Mouse (Mus musculus): ENCODE results near the gene Sox13. TPM values are rescaled to one million over a fixed set of nuclear protein-coding genes. Genes with fewer than 3 reads are reported as not detected.
A peak's percentile ranks its signal among the peaks of the same experiment; 100 is the strongest.

Gene Sox13
- total and polyA plus RNA-seq, 3 experiments = 0.03 TPM; not detected in 2

- no peak overlapping the region for H3K4me3 ChIP-seq (ENCODE audit: control insufficient read depth in 1 of 2, insufficient read depth in 1 of 2, low read depth in 2 of 2, low read length in 2 of 2)
- DNase-seq (ENCODE audit: low read depth, low spot score) = no peak
- H3K27ac ChIP-seq (ENCODE audit: control insufficient read depth, low read depth, low read length) = no peak overlapping the region
- no peak overlapping the region for H3K9ac ChIP-seq (ENCODE audit: control insufficient read depth, low read depth, low read length, poor library complexity, severe bottlenecking)
- TF ChIP-seq SMC3 (IDR thresholded peaks at IDR 0.05; ENCODE audit: low read depth, low read length) = no peak
- no peak for TF ChIP-seq TAL1 (IDR thresholded peaks at IDR 0.05; ENCODE audit: low read length)
- no peak for TF ChIP-seq POLR2A (IDR thresholded peaks at IDR 0.05; ENCODE audit: control insufficient read depth in 1 of 2, insufficient read depth in 1 of 2, low read depth in 1 of 2, low read length in 2 of 2, poor library complexity in 1 of 2)
- TF ChIP-seq NRF1 (IDR thresholded peaks at IDR 0.05; ENCODE audit: insufficient read depth, low read depth, low read length, poor library complexity, severe bottlenecking) = no peak
- TF ChIP-seq TBP (IDR thresholded peaks at IDR 0.05; ENCODE audit: low read depth, low read length) = no peak
- no peak for TF ChIP-seq ELF1 (IDR thresholded peaks at IDR 0.05; ENCODE audit: low read depth, low read length)
- TF ChIP-seq BHLHE40 (IDR thresholded peaks at IDR 0.05; ENCODE audit: borderline replicate concordance, low read depth, low read length) = no peak
- no peak for TF ChIP-seq HCFC1 (IDR thresholded peaks at IDR 0.05; ENCODE audit: low read depth, low read length)
- no peak for TF ChIP-seq MYB (IDR thresholded peaks at IDR 0.05; ENCODE audit: low read depth, low read length)
- no peak for TF ChIP-seq USF1 (IDR thresholded peaks at IDR 0.05; ENCODE audit: low read depth, low read length)
- no peak for TF ChIP-seq POLR2AphosphoS5 (IDR thresholded peaks at IDR 0.05; ENCODE audit: borderline replicate concordance, low read depth, low read length)
- TF ChIP-seq MAX (IDR thresholded peaks at IDR 0.05; ENCODE audit: low read length) = no peak
- no peak for TF ChIP-seq SIN3A (IDR thresholded peaks at IDR 0.05; ENCODE audit: low read length)
- TF ChIP-seq CTCF (IDR thresholded peaks at IDR 0.05 in 2 of 3, conservative IDR thresholded peaks at IDR 0.05 in 1 of 3; ENCODE audit: control insufficient read depth in 1 of 3, insufficient read depth in 1 of 3, low read depth in 2 of 3, low read length in 3 of 3, poor library complexity in 1 of 3, severe bottlenecking in 1 of 3) = no peak
- no peak for TF ChIP-seq JUND (IDR thresholded peaks at IDR 0.05; ENCODE audit: low read depth, low read length)
- no peak for TF ChIP-seq POLR2AphosphoS2 (IDR thresholded peaks at IDR 0.05; ENCODE audit: low read length)
- TF ChIP-seq KAT2A (conservative IDR thresholded peaks at IDR 0.05; ENCODE audit: low read depth, low read length) = no peak
- TF ChIP-seq TCF12 (IDR thresholded peaks at IDR 0.05; ENCODE audit: low read depth, low read length) = no peak
- peaks cover 1 to 3% of the 10 kb centered on the region in 2 experiments; a peak in 3 of 4 replicates for H3K27me3 ChIP-seq (ENCODE audit: control insufficient read depth in 1 of 2, insufficient read depth in 2 of 2, low read length in 2 of 2)
- H3K36me3 ChIP-seq (ENCODE audit: control insufficient read depth in 1 of 2, insufficient read depth in 2 of 2, low read length in 2 of 2) = peaks cover 0 to 6% of the 10 kb centered on the region in 2 experiments; a peak in 2 of 4 replicates
- no peaks in the 10 kb centered on the region for H3K9me3 ChIP-seq (replicated peaks; ENCODE audit: insufficient read depth, low read length)
- H3K79me2 ChIP-seq (ENCODE audit: control insufficient read depth, insufficient read depth, low read length, poor library complexity) = no peaks in the 10 kb centered on the region
- peaks cover 0 to 16% of the 10 kb centered on the region in 2 experiments; a peak in 2 of 4 replicates for H3K4me1 ChIP-seq (ENCODE audit: control insufficient read depth in 1 of 2, insufficient read depth in 2 of 2, low read length in 2 of 2)
Observed at GRCm38 (mm10) chr1:133362103-133362502, 62.1 kb downstream of the Sox13 start.

DNA sequence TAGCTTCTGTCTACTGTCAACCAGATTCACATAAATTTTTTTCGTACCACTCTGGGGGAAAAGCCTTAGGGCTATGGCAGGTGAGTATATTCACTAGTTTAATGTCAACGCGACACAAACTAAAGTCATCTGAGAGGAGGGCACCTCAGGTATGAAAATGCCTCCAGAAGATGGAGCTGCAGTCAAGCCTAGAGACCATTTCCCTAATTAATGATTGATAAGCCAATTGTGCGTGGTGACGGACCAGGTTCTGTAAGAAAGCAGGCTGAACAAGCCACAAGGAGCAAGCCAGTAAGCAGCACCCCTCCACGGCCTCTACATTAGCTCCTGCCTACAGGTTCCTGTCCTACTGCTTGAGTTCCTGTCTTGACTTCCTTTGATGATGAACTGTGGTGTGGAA is 63.2 kb downstream of the Sox13 start:
- Histone ChIP-seq H3K79me2 (ENCODE audit: control insufficient read depth, insufficient read depth, low read length, poor library complexity) (no peaks in the 10 kb centered on the region), H3K4me3 (ENCODE audit: control insufficient read depth in 1 of 2, insufficient read depth in 1 of 2, low read depth in 2 of 2, low read length in 2 of 2) (no peak overlapping the region), H3K27me3 (ENCODE audit: control insufficient read depth in 1 of 2, insufficient read depth in 2 of 2, low read length in 2 of 2) (peaks cover 0 to 1% of the 10 kb centered on the region in 2 experiments; a peak in 3 of 4 replicates), H3K36me3 (ENCODE audit: control insufficient read depth in 1 of 2, insufficient read depth in 2 of 2, low read length in 2 of 2) (peaks cover 0 to 6% of the 10 kb centered on the region in 2 experiments; a peak in 2 of 4 replicates), H3K4me1 (ENCODE audit: control insufficient read depth in 1 of 2, insufficient read depth in 2 of 2, low read length in 2 of 2) (peaks cover 0 to 13% of the 10 kb centered on the region in 2 experiments; a peak in 2 of 4 replicates), H3K9me3 (replicated peaks; ENCODE audit: insufficient read depth, low read length) (no peaks in the 10 kb centered on the region), H3K27ac (ENCODE audit: control insufficient read depth, low read depth, low read length) (no peak overlapping the region), H3K9ac (ENCODE audit: control insufficient read depth, low read depth, low read length, poor library complexity, severe bottlenecking) (no peak overlapping the region)
- DNase-seq (ENCODE audit: low read depth, low spot score) = no peak
- no peak for TF ChIP-seq POLR2AphosphoS5 (IDR thresholded peaks at IDR 0.05; ENCODE audit: borderline replicate concordance, low read depth, low read length)
- no peak for TF ChIP-seq TBP (IDR thresholded peaks at IDR 0.05; ENCODE audit: low read depth, low read length)
- TF ChIP-seq CTCF (IDR thresholded peaks at IDR 0.05 in 2 of 3, conservative IDR thresholded peaks at IDR 0.05 in 1 of 3; ENCODE audit: control insufficient read depth in 1 of 3, insufficient read depth in 1 of 3, low read depth in 2 of 3, low read length in 3 of 3, poor library complexity in 1 of 3, severe bottlenecking in 1 of 3) = peak in 1 of 3 experiments; percentile 6; a peak in 1 of 6 replicates
- TF ChIP-seq UBTF (IDR thresholded peaks at IDR 0.05; ENCODE audit: borderline replicate concordance, insufficient read depth, low read depth, low read length) = no peak
- TF ChIP-seq RAD21 (IDR thresholded peaks at IDR 0.05; ENCODE audit: low read depth, low read length) = peak; percentile 10; the same call in 1 of the 2 replicates
- no peak for TF ChIP-seq MAX (IDR thresholded peaks at IDR 0.05; ENCODE audit: low read length)
- TF ChIP-seq JUND (IDR thresholded peaks at IDR 0.05; ENCODE audit: low read depth, low read length) = no peak
